Mouse (Mus musculus): ENCODE data around the gene Lcn12. TPM values are rescaled to one million over a fixed set of nuclear protein-coding genes. Genes with fewer than 3 reads are reported as not detected.

Gene Lcn12
- polyA plus RNA-seq, 1 experiment from 2014 or later: not detected

- Histone ChIP-seq H3K27me3 (no peaks in the 10 kb centered on the region), H3K9me3 (no peaks in the 10 kb centered on the region), H3K4me1 (peaks cover 14% of the 10 kb centered on the region), H3K4me3 (no peak within 1 kb of the TSS), H3K36me3 (peaks cover 14% of the 10 kb centered on the region; the same call in 1 of the 2 replicates), H3K4me2 (replicated peaks) (no peak within 1 kb of the TSS), H3K27ac (no peak within 1 kb of the TSS), H3K9ac (no peak within 1 kb of the TSS)
- WGBS: 55% methylated on average over 14 of the region's 14 CpGs
- no peak for ATAC-seq (ENCODE audit: insufficient number of reproducible peaks, insufficient read depth, low FRiP score, low TSS enrichment)
Observed at GRCm38 (mm10) chr2:25456205-25456953, 37.3 kb downstream of the Lcn12 start, which contains the start of gene Clic3. TSS of gene Clic3 (plus strand) at chr2:25456838.

GRCm38 (mm10) chr2:25452951-25453350, 40.8 kb downstream of the Lcn12 start:
- H3K4me3 ChIP-seq: no peak overlapping the region
- 41% methylated on average over 1 of the region's 1 CpGs for WGBS
- peaks cover 2% of the 10 kb centered on the region; the same call in 1 of the 2 replicates for H3K36me3 ChIP-seq
- no peaks in the 10 kb centered on the region for H3K4me1 ChIP-seq
- H3K9ac ChIP-seq: no peak overlapping the region
- H3K27ac ChIP-seq: no peak overlapping the region
- H3K27me3 ChIP-seq: no peaks in the 10 kb centered on the region
- H3K9me3 ChIP-seq: no peaks in the 10 kb centered on the region
- H3K4me2 ChIP-seq (replicated peaks): no peak overlapping the region
- ATAC-seq (ENCODE audit: insufficient number of reproducible peaks, insufficient read depth, low FRiP score, low TSS enrichment): no peak

- H3K4me1 ChIP-seq: no peaks in the 10 kb centered on the region
- H3K9me3 ChIP-seq: no peaks in the 10 kb centered on the region
- no peak overlapping the region for H3K9ac ChIP-seq
- no peaks in the 10 kb centered on the region for H3K36me3 ChIP-seq
- WGBS: 82% methylated on average over 8 of the region's 8 CpGs
- no peaks in the 10 kb centered on the region for H3K27me3 ChIP-seq
- no peak for ATAC-seq (ENCODE audit: insufficient number of reproducible peaks, insufficient read depth, low FRiP score, low TSS enrichment)
- no peak overlapping the region for H3K27ac ChIP-seq
- H3K4me2 ChIP-seq (replicated peaks): no peak overlapping the region
- no peak overlapping the region for H3K4me3 ChIP-seq
Observed at GRCm38 (mm10) chr2:25450853-25451647, 42.7 kb downstream of the Lcn12 start.

- H3K9me3 ChIP-seq: no peaks in the 10 kb centered on the region
- no peaks in the 10 kb centered on the region for H3K27me3 ChIP-seq
- no peak overlapping the region for H3K27ac ChIP-seq
- H3K9ac ChIP-seq: no peak overlapping the region
- no peaks in the 10 kb centered on the region for H3K4me1 ChIP-seq
- H3K36me3 ChIP-seq: peaks cover 6% of the 10 kb centered on the region; the same call in 1 of the 2 replicates
- H3K4me2 ChIP-seq (replicated peaks): no peak overlapping the region
- 89% methylated on average over 14 of the region's 14 CpGs for WGBS
- ATAC-seq (ENCODE audit: insufficient number of reproducible peaks, insufficient read depth, low FRiP score, low TSS enrichment): no peak
- no peak overlapping the region for H3K4me3 ChIP-seq
Observed at GRCm38 (mm10) chr2:25442682-25443081, 51.0 kb downstream of the Lcn12 start.

- 85% methylated on average over 20 of the region's 20 CpGs for WGBS
- H3K9me3 ChIP-seq: no peaks in the 10 kb centered on the region
- H3K4me1 ChIP-seq: no peaks in the 10 kb centered on the region
- H3K36me3 ChIP-seq: peaks cover 17% of the 10 kb centered on the region; the same call in 1 of the 2 replicates
- no peaks in the 10 kb centered on the region for H3K27me3 ChIP-seq
- no peak overlapping the region for H3K9ac ChIP-seq
- H3K4me2 ChIP-seq (replicated peaks): no peak overlapping the region
- no peak overlapping the region for H3K27ac ChIP-seq
- ATAC-seq (ENCODE audit: insufficient number of reproducible peaks, insufficient read depth, low FRiP score, low TSS enrichment): no peak
- H3K4me3 ChIP-seq: no peak overlapping the region
Observed at GRCm38 (mm10) chr2:25441067-25441466, 52.6 kb downstream of the Lcn12 start.

Small RNA genes within 50 kb of the gene (microRNA-seq; reads per million reads assigned to microRNA genes)
- gene Mir3087: not detected

Other genes with a start within 250 kb of the Lcn12 start
- gene AL732309.1, start 247.0 kb downstream of the Lcn12 start, polyA plus RNA-seq (2016; fragmentation: Nextera tagmentation; extraction: Ambion mirVana): 3.8 and 4.2 TPM in 2 replicates
- gene Tmem203, start 238.5 kb downstream of the Lcn12 start, polyA plus RNA-seq (2016; fragmentation: Nextera tagmentation; extraction: Ambion mirVana): 21.6 and 23.6 TPM in 2 replicates
- 9.7 TPM in 2 replicates for gene Tprn, start 231.3 kb downstream of the Lcn12 start, polyA plus RNA-seq (2016; fragmentation: Nextera tagmentation; extraction: Ambion mirVana)
- 218 and 231 TPM in 2 replicates for gene Ssna1, start 221.5 kb downstream of the Lcn12 start, polyA plus RNA-seq (2016; fragmentation: Nextera tagmentation; extraction: Ambion mirVana)
- 154 and 155 TPM in 2 replicates for gene Anapc2, start 221.4 kb downstream of the Lcn12 start, polyA plus RNA-seq (2016; fragmentation: Nextera tagmentation; extraction: Ambion mirVana)
- gene Tmem210, start 205.8 kb downstream of the Lcn12 start, polyA plus RNA-seq (2016; fragmentation: Nextera tagmentation; extraction: Ambion mirVana): not detected in 2 replicates
- not detected in 2 replicates for gene Lrrc26, start 204.0 kb downstream of the Lcn12 start, polyA plus RNA-seq (2016; fragmentation: Nextera tagmentation; extraction: Ambion mirVana)
- gene Grin1, start 174.7 kb downstream of the Lcn12 start, polyA plus RNA-seq (2016; fragmentation: Nextera tagmentation; extraction: Ambion mirVana): 1.0 and 1.9 TPM in 2 replicates
- 66.5 and 75.8 TPM in 2 replicates for gene Man1b1, start 161.6 kb downstream of the Lcn12 start, polyA plus RNA-seq (2016; fragmentation: Nextera tagmentation; extraction: Ambion mirVana)
- 25.0 and 27.0 TPM in 2 replicates for gene Dpp7, start 137.6 kb downstream of the Lcn12 start, polyA plus RNA-seq (2016; fragmentation: Nextera tagmentation; extraction: Ambion mirVana)
- 7.9 and 8.9 TPM in 2 replicates for gene Uap1l1, start 128.2 kb downstream of the Lcn12 start, polyA plus RNA-seq (2016; fragmentation: Nextera tagmentation; extraction: Ambion mirVana)
- gene Sapcd2, start 121.6 kb downstream of the Lcn12 start, polyA plus RNA-seq (2016; fragmentation: Nextera tagmentation; extraction: Ambion mirVana): 51.4 and 51.6 TPM in 2 replicates
- gene Entpd2, start 98.0 kb downstream of the Lcn12 start, polyA plus RNA-seq (2016; fragmentation: Nextera tagmentation; extraction: Ambion mirVana): 0.41 and 0.42 TPM in 2 replicates
- 47.7 and 60.0 TPM in 2 replicates for gene Npdc1, start 94.6 kb downstream of the Lcn12 start, polyA plus RNA-seq (2016; fragmentation: Nextera tagmentation; extraction: Ambion mirVana)
- not detected in 2 replicates for gene Fut7, start 70.6 kb downstream of the Lcn12 start, polyA plus RNA-seq (2016; fragmentation: Nextera tagmentation; extraction: Ambion mirVana)
- 4.8 and 5.2 TPM in 2 replicates for gene Abca2, start 65.2 kb downstream of the Lcn12 start, polyA plus RNA-seq (2016; fragmentation: Nextera tagmentation; extraction: Ambion mirVana)
- gene Clic3, start 37.1 kb downstream of the Lcn12 start, polyA plus RNA-seq (2016; fragmentation: Nextera tagmentation; extraction: Ambion mirVana): 1.4 and 1.8 TPM in 2 replicates
- gene Paxx, start 32.8 kb downstream of the Lcn12 start, polyA plus RNA-seq (2016; fragmentation: Nextera tagmentation; extraction: Ambion mirVana): 28.6 and 28.9 TPM in 2 replicates
- gene Ptgds, start 23.9 kb downstream of the Lcn12 start, polyA plus RNA-seq (2016; fragmentation: Nextera tagmentation; extraction: Ambion mirVana): 0.70 and 0.96 TPM in 2 replicates
- gene Fbxw5, start 6.8 kb upstream of the Lcn12 start, polyA plus RNA-seq (2016; fragmentation: Nextera tagmentation; extraction: Ambion mirVana): 81.8 and 82.8 TPM in 2 replicates
- 6.3 and 6.4 TPM in 2 replicates for gene C8g, start 7.8 kb upstream of the Lcn12 start, polyA plus RNA-seq (2016; fragmentation: Nextera tagmentation; extraction: Ambion mirVana)
- 37.7 and 37.8 TPM in 2 replicates for gene Traf2, start 53.0 kb upstream of the Lcn12 start, polyA plus RNA-seq (2016; fragmentation: Nextera tagmentation; extraction: Ambion mirVana)
- 310 and 331 TPM in 2 replicates for gene Edf1, start 63.9 kb upstream of the Lcn12 start, polyA plus RNA-seq (2016; fragmentation: Nextera tagmentation; extraction: Ambion mirVana)
- gene Mamdc4, start 80.9 kb upstream of the Lcn12 start, polyA plus RNA-seq (2016; fragmentation: Nextera tagmentation; extraction: Ambion mirVana): 4.2 and 10.1 TPM in 2 replicates
- 156 and 177 TPM in 2 replicates for gene Phpt1, start 81.3 kb upstream of the Lcn12 start, polyA plus RNA-seq (2016; fragmentation: Nextera tagmentation; extraction: Ambion mirVana)
- 0.20 and 0.24 TPM in 2 replicates for gene Ajm1, start 87.8 kb upstream of the Lcn12 start, polyA plus RNA-seq (2016; fragmentation: Nextera tagmentation; extraction: Ambion mirVana)
- gene Rabl6, start 114.6 kb upstream of the Lcn12 start, polyA plus RNA-seq (2016; fragmentation: Nextera tagmentation; extraction: Ambion mirVana): 79.0 and 84.9 TPM in 2 replicates
- 0.19 TPM in 2 replicates for gene Ccdc183, start 123.8 kb upstream of the Lcn12 start, polyA plus RNA-seq (2016; fragmentation: Nextera tagmentation; extraction: Ambion mirVana)
- 21.1 and 24.6 TPM in 2 replicates for gene Tmem141, start 128.1 kb upstream of the Lcn12 start, polyA plus RNA-seq (2016; fragmentation: Nextera tagmentation; extraction: Ambion mirVana)
- 0.65 and 0.69 TPM in 2 replicates for gene Fcna, start 134.1 kb upstream of the Lcn12 start, polyA plus RNA-seq (2016; fragmentation: Nextera tagmentation; extraction: Ambion mirVana)
- 0.36 and 0.62 TPM in 2 replicates for gene Lcn8, start 159.2 kb upstream of the Lcn12 start, polyA plus RNA-seq (2016; fragmentation: Nextera tagmentation; extraction: Ambion mirVana)
- not detected in 2 replicates for gene Lcn5, start 164.0 kb upstream of the Lcn12 start, polyA plus RNA-seq (2016; fragmentation: Nextera tagmentation; extraction: Ambion mirVana)
- not detected in 2 replicates for gene Lcn6, start 182.9 kb upstream of the Lcn12 start, polyA plus RNA-seq (2016; fragmentation: Nextera tagmentation; extraction: Ambion mirVana)
- gene Lcn10, start 188.8 kb upstream of the Lcn12 start, polyA plus RNA-seq (2016; fragmentation: Nextera tagmentation; extraction: Ambion mirVana): not detected in 2 replicates
- gene Obp2a, start 206.1 kb upstream of the Lcn12 start, polyA plus RNA-seq (2016; fragmentation: Nextera tagmentation; extraction: Ambion mirVana): not detected in 2 replicates
- gene Bmyc, start 212.8 kb upstream of the Lcn12 start, polyA plus RNA-seq (2016; fragmentation: Nextera tagmentation; extraction: Ambion mirVana): 100 and 106 TPM in 2 replicates
- gene Obp2b, start 243.1 kb upstream of the Lcn12 start, polyA plus RNA-seq (2016; fragmentation: Nextera tagmentation; extraction: Ambion mirVana): not detected in 2 replicates

Measured in embryonic facial prominence, embryonic 12.5 days (tissue).